Mouse (Mus musculus) hindbrain, postnatal 0 days (tissue): ENCODE measurements around the gene Ctrb1. TPM values are rescaled to one million over a fixed set of nuclear protein-coding genes. Genes with fewer than 3 reads are reported as not detected.
A peak's percentile ranks its signal among the peaks of the same experiment; 100 is the strongest.

Experiments
- ATAC-seq: fragments of 200-750 bp; cut with Nextera tagmentation; 2 replicates; pipeline ENCODE4 v1.8.0; 2017; ENCODE audit warnings: mild to moderate bottlenecking, moderate TSS enrichment, moderate library complexity
- DNase-seq: peaks from one replicate; pipeline ENCODE4 v3.0.0-alpha.2; 2015; ENCODE audit warnings: low spot score
- H3K27ac ChIP-seq: fragments of 300-500 bp; sonication (generic); 2 replicates; pipeline ENCODE4 v1.5.1; 2014; ENCODE audit warnings: mild to moderate bottlenecking
- H3K27me3 ChIP-seq: fragments of 300-500 bp; sonication (generic); 2 replicates; pipeline ENCODE4 v1.6.1; 2014; ENCODE audit warnings: low read length, mixed read lengths; ENCODE audit not compliant: insufficient read depth
- H3K36me3 ChIP-seq: fragments of 300-500 bp; sonication (generic); 2 replicates; pipeline ENCODE4 v1.6.1; 2014; ENCODE audit warnings: low read length, mixed read lengths; ENCODE audit not compliant: insufficient read depth
- H3K4me1 ChIP-seq: fragments of 300-500 bp; sonication (generic); 2 replicates; pipeline ENCODE4 v1.6.1; 2014; ENCODE audit warnings: antibody characterized with exemption, low read length, mixed read lengths; ENCODE audit not compliant: insufficient read depth
- H3K4me2 ChIP-seq: fragments of 300-500 bp; sonication (generic); 2 replicates; pipeline ENCODE4 v1.6.1; 2014; ENCODE audit warnings: low read depth, mild to moderate bottlenecking, low read length, moderate library complexity, mixed read lengths
- H3K4me3 ChIP-seq: fragments of 300-500 bp; sonication (generic); 2 replicates; pipeline ENCODE4 v1.5.1; 2014; ENCODE audit warnings: low read length
- H3K9ac ChIP-seq: fragments of 300-500 bp; sonication (generic); replicated peaks from 2 replicates; pipeline ENCODE4 v1.6.1; 2014; ENCODE audit warnings: mild to moderate bottlenecking, low read length, moderate library complexity, mixed read lengths
- H3K9me3 ChIP-seq: fragments of 300-500 bp; sonication (generic); 2 replicates; pipeline ENCODE4 v1.6.1; 2016; ENCODE audit warnings: low read length, mixed read lengths
- CTCF ChIP-seq: IDR thresholded peaks from 2 replicates; pipeline ENCODE4 v1.5.1; 2016; ENCODE audit warnings: antibody characterized with exemption, control low read depth, low read depth
- WGBS: fragments of 180-500 bp; shearing (Covaris S2); extraction: QIAGEN DNeasy Blood & Tissue Kit; methylation state at CpG from one replicate; pipeline ENCODE4 v1.1.7; 2014; 5-methylcytosine and 5-hydroxymethylcytosine counted together
- polyA plus RNA-seq: library from polyadenylated mRNA; unstranded; fragments of >200 nt; fragmentation: Nextera tagmentation; extraction: Ambion mirVana; gene quantifications from 2 replicates; pipeline ENCODE4 v1.2.1, GENCODE M21; 2015
- total RNA-seq: library from RNA; depleted of rRNA; stranded (reverse); fragments of >200 nt; gene quantifications from 2 replicates; pipeline ENCODE4 v1.2.3, GENCODE M21; 2014

Gene Ctrb1
- total and polyA plus RNA-seq, 2 experiments from 2014 or later, result not detected

- Histone ChIP-seq H3K36me3 (no peaks in the 10 kb centered on the region), H3K4me1 (peaks cover 35% of the 10 kb centered on the region), H3K9me3 (no peaks in the 10 kb centered on the region), H3K27ac (no peak overlapping the region), H3K4me2 (0 out of 2 replicates have a peak overlapping the region, but pooled peaks have one; percentile 82), H3K4me3 (no peak overlapping the region), H3K9ac (no peak overlapping the region), H3K27me3 (no peaks in the 10 kb centered on the region)
- ATAC-seq (no peak), DNase-seq (no peak)
- TF ChIP-seq CTCF, result no peak
- WGBS, result 70% methylated on average over 7 of the region's 7 CpGs
These were observed 38.7 kb upstream of the Ctrb1 start for GRCm38 (mm10) chr8:111729233-111730170.

GRCm38 (mm10) chr8:111728481-111728880 is 37.7 kb upstream of the Ctrb1 start:
- ATAC-seq (no peak), DNase-seq (no peak)
- Histone ChIP-seq H3K9ac (no peak overlapping the region), H3K36me3 (no peaks in the 10 kb centered on the region), H3K27ac (no peak overlapping the region), H3K27me3 (no peaks in the 10 kb centered on the region), H3K4me3 (no peak overlapping the region), H3K4me2 (no peak overlapping the region), H3K4me1 (peaks cover 29% of the 10 kb centered on the region), H3K9me3 (no peaks in the 10 kb centered on the region)
- 63% methylated on average over 5 of the region's 5 CpGs for WGBS
- no peak for TF ChIP-seq CTCF

GRCm38 (mm10) chr8:111727553-111727952 is 36.7 kb upstream of the Ctrb1 start:
- Histone ChIP-seq H3K4me2 (no peak overlapping the region), H3K4me1 (peaks cover 21% of the 10 kb centered on the region), H3K4me3 (no peak overlapping the region), H3K27ac (no peak overlapping the region), H3K9ac (no peak overlapping the region), H3K36me3 (no peaks in the 10 kb centered on the region), H3K9me3 (no peaks in the 10 kb centered on the region), H3K27me3 (no peaks in the 10 kb centered on the region)
- 69% methylated on average over 4 of the region's 4 CpGs for WGBS
- ATAC-seq (no peak), DNase-seq (no peak)
- no peak for TF ChIP-seq CTCF

GRCm38 (mm10) chr8:111726102-111726900 is 35.5 kb upstream of the Ctrb1 start:
- H3K27me3 ChIP-seq, result no peaks in the 10 kb centered on the region
- H3K4me3 ChIP-seq, result no peak overlapping the region
- 0 out of 2 replicates have a peak, but pooled peaks cover under 1% of the 10 kb centered on the region for H3K36me3 ChIP-seq
- no peak overlapping the region for H3K9ac ChIP-seq
- H3K4me2 ChIP-seq, result no peak overlapping the region
- ATAC-seq, result peak; percentile 94
- peaks cover 14% of the 10 kb centered on the region for H3K4me1 ChIP-seq
- WGBS, result 46% methylated on average over 7 of the region's 7 CpGs
- H3K9me3 ChIP-seq, result no peaks in the 10 kb centered on the region
- H3K27ac ChIP-seq, result peak overlapping the region; percentile 42
- no peak for TF ChIP-seq CTCF
- DNase-seq, result peak; percentile 84

- no peak for TF ChIP-seq CTCF
- Histone ChIP-seq H3K9ac (no peak overlapping the region), H3K9me3 (no peaks in the 10 kb centered on the region), H3K4me2 (no peak overlapping the region), H3K36me3 (peaks cover 11% of the 10 kb centered on the region; the same call in 1 of the 2 replicates), H3K27me3 (no peaks in the 10 kb centered on the region), H3K27ac (no peak overlapping the region), H3K4me1 (peaks cover 7% of the 10 kb centered on the region; the same call in 1 of the 2 replicates), H3K4me3 (no peak overlapping the region)
- ATAC-seq (no peak), DNase-seq (no peak)
- WGBS, result 93% methylated on average over 6 of the region's 6 CpGs
These were observed 34.5 kb upstream of the Ctrb1 start for GRCm38 (mm10) chr8:111725341-111725740.

- ATAC-seq, result no peak
- Histone ChIP-seq H3K9ac (no peak overlapping the region), H3K4me3 (no peak overlapping the region), H3K27me3 (no peaks in the 10 kb centered on the region), H3K4me1 (peaks cover 31% of the 10 kb centered on the region), H3K9me3 (no peaks in the 10 kb centered on the region), H3K4me2 (no peak overlapping the region), H3K36me3 (peaks cover 18% of the 10 kb centered on the region), H3K27ac (no peak overlapping the region)
- 68% methylated on average over 4 of the region's 4 CpGs for WGBS
- no peak for TF ChIP-seq CTCF
- no peak for DNase-seq
These were observed 29.3 kb upstream of the Ctrb1 start for GRCm38 (mm10) chr8:111720115-111720544.
